Mouse (Mus musculus): ENCODE measurements around the gene Pde7b. TPM values are rescaled to one million over a fixed set of nuclear protein-coding genes. Genes with fewer than 3 reads are reported as not detected.

The Pde7b gene
- polyA plus RNA-seq, 1 experiment from 2014 or later, result 12.1 TPM

- ATAC-seq (replicated peaks; ENCODE audit: insufficient number of reproducible peaks, low FRiP score, low TSS enrichment), result no peak
- 61% methylated on average over 12 of the region's 12 CpGs for WGBS (ENCODE audit: insufficient replicate concordance)
- no peaks in the 10 kb centered on the region for H3K27me3 ChIP-seq (ENCODE audit: control insufficient read depth, insufficient read depth, low read length)
- H3K4me2 ChIP-seq, result peak overlapping the region; percentile 18; the same call in 1 of the 2 replicates
- H3K4me3 ChIP-seq (ENCODE audit: low read depth, low read length), result no peak overlapping the region
- no peaks in the 10 kb centered on the region for H3K9me3 ChIP-seq (replicated peaks; ENCODE audit: control insufficient read depth, low read length)
- peaks cover 8% of the 10 kb centered on the region for H3K4me1 ChIP-seq (ENCODE audit: control insufficient read depth, insufficient read depth, low read length)
- H3K36me3 ChIP-seq (ENCODE audit: control insufficient read depth, insufficient read depth, low read length), result 0 out of 2 replicates have a peak, but pooled peaks cover 4% of the 10 kb centered on the region
- no peak overlapping the region for H3K9ac ChIP-seq (ENCODE audit: low read depth, low read length)
- 0 out of 2 replicates have a peak overlapping the region, but pooled peaks have one; percentile 22 for H3K27ac ChIP-seq (ENCODE audit: low read depth, low read length)
Measured at GRCm38 (mm10) chr10:20398641-20399390, 326.1 kb downstream of the Pde7b start.

GRCm38 (mm10) chr10:20398224-20398623, 326.7 kb downstream of the Pde7b start:
- peak overlapping the region; percentile 18; the same call in 1 of the 2 replicates for H3K4me2 ChIP-seq
- 52% methylated on average over 6 of the region's 6 CpGs for WGBS (ENCODE audit: insufficient replicate concordance)
- no peak overlapping the region for H3K9ac ChIP-seq (ENCODE audit: low read depth, low read length)
- no peaks in the 10 kb centered on the region for H3K9me3 ChIP-seq (replicated peaks; ENCODE audit: control insufficient read depth, low read length)
- H3K4me3 ChIP-seq (ENCODE audit: low read depth, low read length), result no peak overlapping the region
- H3K27me3 ChIP-seq (ENCODE audit: control insufficient read depth, insufficient read depth, low read length), result no peaks in the 10 kb centered on the region
- H3K4me1 ChIP-seq (ENCODE audit: control insufficient read depth, insufficient read depth, low read length), result peaks cover 8% of the 10 kb centered on the region
- 0 out of 2 replicates have a peak, but pooled peaks cover 4% of the 10 kb centered on the region for H3K36me3 ChIP-seq (ENCODE audit: control insufficient read depth, insufficient read depth, low read length)
- no peak for ATAC-seq (replicated peaks; ENCODE audit: insufficient number of reproducible peaks, low FRiP score, low TSS enrichment)
- H3K27ac ChIP-seq (ENCODE audit: low read depth, low read length), result 0 out of 2 replicates have a peak overlapping the region, but pooled peaks have one; percentile 22

GRCm38 (mm10) chr10:20395778-20396177, 329.1 kb downstream of the Pde7b start:
- Histone ChIP-seq H3K9ac (ENCODE audit: low read depth, low read length) (no peak overlapping the region), H3K27me3 (ENCODE audit: control insufficient read depth, insufficient read depth, low read length) (no peaks in the 10 kb centered on the region), H3K36me3 (ENCODE audit: control insufficient read depth, insufficient read depth, low read length) (no peaks in the 10 kb centered on the region), H3K4me2 (no peak overlapping the region), H3K4me1 (ENCODE audit: control insufficient read depth, insufficient read depth, low read length) (peaks cover 8% of the 10 kb centered on the region), H3K27ac (ENCODE audit: low read depth, low read length) (no peak overlapping the region), H3K9me3 (replicated peaks; ENCODE audit: control insufficient read depth, low read length) (no peaks in the 10 kb centered on the region), H3K4me3 (ENCODE audit: low read depth, low read length) (no peak overlapping the region)
- ATAC-seq (replicated peaks; ENCODE audit: insufficient number of reproducible peaks, low FRiP score, low TSS enrichment), result no peak
- 86% methylated on average over 3 of the region's 3 CpGs for WGBS (ENCODE audit: insufficient replicate concordance)

- Histone ChIP-seq H3K27ac (ENCODE audit: low read depth, low read length) (no peak overlapping the region), H3K4me1 (ENCODE audit: control insufficient read depth, insufficient read depth, low read length) (peaks cover 4% of the 10 kb centered on the region), H3K9ac (ENCODE audit: low read depth, low read length) (no peak overlapping the region), H3K36me3 (ENCODE audit: control insufficient read depth, insufficient read depth, low read length) (no peaks in the 10 kb centered on the region), H3K9me3 (replicated peaks; ENCODE audit: control insufficient read depth, low read length) (no peaks in the 10 kb centered on the region), H3K4me2 (no peak overlapping the region), H3K27me3 (ENCODE audit: control insufficient read depth, insufficient read depth, low read length) (no peaks in the 10 kb centered on the region), H3K4me3 (ENCODE audit: low read depth, low read length) (no peak overlapping the region)
- ATAC-seq (replicated peaks; ENCODE audit: insufficient number of reproducible peaks, low FRiP score, low TSS enrichment), result no peak
- WGBS (ENCODE audit: insufficient replicate concordance), result 56% methylated on average over 5 of the region's 5 CpGs
Measured at GRCm38 (mm10) chr10:20394815-20395214, 330.1 kb downstream of the Pde7b start.

- ATAC-seq (replicated peaks; ENCODE audit: insufficient number of reproducible peaks, low FRiP score, low TSS enrichment), result no peak
- H3K27me3 ChIP-seq (ENCODE audit: control insufficient read depth, insufficient read depth, low read length), result no peaks in the 10 kb centered on the region
- no peak overlapping the region for H3K27ac ChIP-seq (ENCODE audit: low read depth, low read length)
- no peaks in the 10 kb centered on the region for H3K4me1 ChIP-seq (ENCODE audit: control insufficient read depth, insufficient read depth, low read length)
- no peak overlapping the region for H3K4me3 ChIP-seq (ENCODE audit: low read depth, low read length)
- H3K36me3 ChIP-seq (ENCODE audit: control insufficient read depth, insufficient read depth, low read length), result no peaks in the 10 kb centered on the region
- no peaks in the 10 kb centered on the region for H3K9me3 ChIP-seq (replicated peaks; ENCODE audit: control insufficient read depth, low read length)
- WGBS (ENCODE audit: insufficient replicate concordance), result 49% methylated on average over 3 of the region's 3 CpGs
- no peak overlapping the region for H3K9ac ChIP-seq (ENCODE audit: low read depth, low read length)
- H3K4me2 ChIP-seq, result no peak overlapping the region
Measured at GRCm38 (mm10) chr10:20390568-20390967, 334.3 kb downstream of the Pde7b start.

GRCm38 (mm10) chr10:20382807-20383419, 342.0 kb downstream of the Pde7b start:
- Histone ChIP-seq H3K4me1 (ENCODE audit: control insufficient read depth, insufficient read depth, low read length) (peaks cover 4% of the 10 kb centered on the region; the same call in 1 of the 2 replicates), H3K4me2 (no peak overlapping the region), H3K9ac (ENCODE audit: low read depth, low read length) (no peak overlapping the region), H3K36me3 (ENCODE audit: control insufficient read depth, insufficient read depth, low read length) (no peaks in the 10 kb centered on the region), H3K27ac (ENCODE audit: low read depth, low read length) (no peak overlapping the region), H3K9me3 (replicated peaks; ENCODE audit: control insufficient read depth, low read length) (no peaks in the 10 kb centered on the region), H3K27me3 (ENCODE audit: control insufficient read depth, insufficient read depth, low read length) (no peaks in the 10 kb centered on the region), H3K4me3 (ENCODE audit: low read depth, low read length) (no peak overlapping the region)
- WGBS (ENCODE audit: insufficient replicate concordance), result 71% methylated on average over 6 of the region's 6 CpGs
- ATAC-seq (replicated peaks; ENCODE audit: insufficient number of reproducible peaks, low FRiP score, low TSS enrichment), result no peak

DNA sequence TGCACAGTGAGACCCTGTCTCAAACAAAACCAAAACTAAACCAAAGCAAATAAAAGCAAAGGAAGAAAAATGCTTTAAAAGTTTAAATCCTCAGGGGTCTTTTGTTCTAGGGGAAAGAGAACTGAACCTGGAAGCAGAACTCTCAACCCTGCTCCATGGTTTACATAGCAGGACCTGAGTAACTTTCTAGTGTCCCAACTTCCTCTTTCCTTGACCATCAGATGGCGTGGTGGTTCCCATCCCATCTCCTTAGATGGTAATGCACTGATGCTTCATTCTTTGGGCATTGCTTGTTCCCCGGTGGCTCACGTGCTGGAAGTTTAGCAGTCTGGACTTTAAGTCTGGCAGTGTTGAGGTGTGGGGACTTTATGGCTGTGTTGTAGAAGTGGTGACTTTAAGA, 343.5 kb downstream of the Pde7b start:
- Histone ChIP-seq H3K27me3 (ENCODE audit: control insufficient read depth, insufficient read depth, low read length) (no peaks in the 10 kb centered on the region), H3K9me3 (replicated peaks; ENCODE audit: control insufficient read depth, low read length) (no peaks in the 10 kb centered on the region), H3K36me3 (ENCODE audit: control insufficient read depth, insufficient read depth, low read length) (no peaks in the 10 kb centered on the region), H3K4me1 (ENCODE audit: control insufficient read depth, insufficient read depth, low read length) (peaks cover 4% of the 10 kb centered on the region; the same call in 1 of the 2 replicates), H3K9ac (ENCODE audit: low read depth, low read length) (no peak overlapping the region), H3K4me3 (ENCODE audit: low read depth, low read length) (no peak overlapping the region), H3K4me2 (no peak overlapping the region), H3K27ac (ENCODE audit: low read depth, low read length) (no peak overlapping the region)
- WGBS (ENCODE audit: insufficient replicate concordance), result 77% methylated on average over 3 of the region's 3 CpGs
- no peak for ATAC-seq (replicated peaks; ENCODE audit: insufficient number of reproducible peaks, low FRiP score, low TSS enrichment)

DNA sequence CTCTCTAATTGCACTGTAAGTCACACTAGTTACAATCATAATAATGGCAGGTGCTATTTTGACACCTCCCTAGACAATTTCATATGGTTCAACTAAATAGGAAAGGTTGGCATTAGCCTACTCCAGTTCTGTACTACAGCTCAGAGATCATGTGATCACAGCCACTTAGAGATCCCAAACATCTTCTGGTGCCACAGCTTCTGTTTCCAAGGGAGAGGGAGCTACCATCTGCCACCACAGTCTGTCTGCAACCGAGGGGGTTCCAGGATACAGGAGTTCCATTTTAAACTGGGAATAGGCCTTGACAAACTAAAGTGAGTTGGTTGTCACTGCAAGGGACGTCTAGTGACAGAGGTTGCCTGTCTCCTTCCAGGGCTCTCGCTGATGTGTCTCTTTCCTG, 344.1 kb downstream of the Pde7b start:
- no peak for ATAC-seq (replicated peaks; ENCODE audit: insufficient number of reproducible peaks, low FRiP score, low TSS enrichment)
- Histone ChIP-seq H3K4me3 (ENCODE audit: low read depth, low read length) (no peak overlapping the region), H3K27me3 (ENCODE audit: control insufficient read depth, insufficient read depth, low read length) (no peaks in the 10 kb centered on the region), H3K36me3 (ENCODE audit: control insufficient read depth, insufficient read depth, low read length) (no peaks in the 10 kb centered on the region), H3K4me1 (ENCODE audit: control insufficient read depth, insufficient read depth, low read length) (peaks cover 4% of the 10 kb centered on the region; the same call in 1 of the 2 replicates), H3K4me2 (no peak overlapping the region), H3K9ac (ENCODE audit: low read depth, low read length) (no peak overlapping the region), H3K9me3 (replicated peaks; ENCODE audit: control insufficient read depth, low read length) (no peaks in the 10 kb centered on the region), H3K27ac (ENCODE audit: low read depth, low read length) (no peak overlapping the region)
- WGBS (ENCODE audit: insufficient replicate concordance), result 73% methylated on average over 3 of the region's 3 CpGs
